Mouse (Mus musculus): ENCODE measurements at regions not wholly inside any gene's neighbourhood (a gene's known extent, or its start where the extent isn't known, plus 50 kb on each side); places are given as distances from the start of the nearest gene placed in this dataset.

- TF ChIP-seq CTCF (conservative IDR thresholded peaks at IDR 0.05; ENCODE audit: low read length) (no peak), NANOG (IDR thresholded peaks at IDR 0.05; ENCODE audit: borderline replicate concordance, low read length) (no peak)
Measured at GRCm38 (mm10) chr1:190583272-190583671, 328.3 kb downstream of the Rps6kc1 start.

Data from E14TG2a.4 (cell line).